Mouse (Mus musculus): ENCODE measurements at regions not wholly inside any gene's neighbourhood (a gene's known extent, or its start where the extent isn't known, plus 50 kb on each side); places are given as distances from the start of the nearest gene placed in this dataset.

- Histone ChIP-seq H3K9me3 (ENCODE audit: control insufficient read depth) (no peaks in the 10 kb centered on the region), H3K4me2 (replicated peaks; ENCODE audit: low read depth) (no peak overlapping the region), H3K4me3 (ENCODE audit: low read depth, low read length) (no peak overlapping the region), H3K36me3 (ENCODE audit: control insufficient read depth, insufficient read depth) (no peaks in the 10 kb centered on the region), H3K4me1 (replicated peaks; ENCODE audit: control insufficient read depth, insufficient read depth, low read length) (0 out of 2 replicates have a peak, but pooled peaks cover 8% of the 10 kb centered on the region), H3K27me3 (replicated peaks; ENCODE audit: control insufficient read depth, insufficient read depth, low read length) (no peaks in the 10 kb centered on the region), H3K9ac (ENCODE audit: low read depth, low read length) (no peak overlapping the region), H3K27ac (ENCODE audit: low read depth, low read length) (no peak overlapping the region)
- WGBS = 31% methylated on average over 6 of the region's 6 CpGs
- no peak for ATAC-seq
- no peak for TF ChIP-seq CTCF (IDR thresholded peaks at IDR 0.05; ENCODE audit: low read depth)
These were observed 246.0 kb upstream of the Acvr2a start for GRCm38 (mm10) chr2:48567871-48568270.

GRCm38 (mm10) chr2:48586162-48586830 is 227.6 kb upstream of the Acvr2a start:
- Histone ChIP-seq H3K9me3 (ENCODE audit: control insufficient read depth) (no peaks in the 10 kb centered on the region), H3K4me2 (replicated peaks; ENCODE audit: low read depth) (no peak overlapping the region), H3K27ac (ENCODE audit: low read depth, low read length) (no peak overlapping the region), H3K4me3 (ENCODE audit: low read depth, low read length) (no peak overlapping the region), H3K4me1 (replicated peaks; ENCODE audit: control insufficient read depth, insufficient read depth, low read length) (peaks cover 4% of the 10 kb centered on the region; the same call in 1 of the 2 replicates), H3K27me3 (replicated peaks; ENCODE audit: control insufficient read depth, insufficient read depth, low read length) (no peaks in the 10 kb centered on the region), H3K9ac (ENCODE audit: low read depth, low read length) (no peak overlapping the region), H3K36me3 (ENCODE audit: control insufficient read depth, insufficient read depth) (no peaks in the 10 kb centered on the region)
- ATAC-seq = no peak
- no peak for TF ChIP-seq CTCF (IDR thresholded peaks at IDR 0.05; ENCODE audit: low read depth)
- 85% methylated on average over 7 of the region's 7 CpGs for WGBS

- WGBS = 83% methylated on average over 4 of the region's 4 CpGs
- Histone ChIP-seq H3K27ac (ENCODE audit: low read depth, low read length) (no peak overlapping the region), H3K9me3 (ENCODE audit: control insufficient read depth) (no peaks in the 10 kb centered on the region), H3K4me1 (replicated peaks; ENCODE audit: control insufficient read depth, insufficient read depth, low read length) (peaks cover 9% of the 10 kb centered on the region; the same call in 1 of the 2 replicates), H3K4me2 (replicated peaks; ENCODE audit: low read depth) (no peak overlapping the region), H3K9ac (ENCODE audit: low read depth, low read length) (no peak overlapping the region), H3K27me3 (replicated peaks; ENCODE audit: control insufficient read depth, insufficient read depth, low read length) (no peaks in the 10 kb centered on the region), H3K4me3 (ENCODE audit: low read depth, low read length) (no peak overlapping the region), H3K36me3 (ENCODE audit: control insufficient read depth, insufficient read depth) (no peaks in the 10 kb centered on the region)
- no peak for ATAC-seq
- no peak for TF ChIP-seq CTCF (IDR thresholded peaks at IDR 0.05; ENCODE audit: low read depth)
These were observed 227.1 kb upstream of the Acvr2a start for GRCm38 (mm10) chr2:48586831-48587169.

- no peak overlapping the region for H3K9ac ChIP-seq (ENCODE audit: low read depth, low read length)
- no peaks in the 10 kb centered on the region for H3K36me3 ChIP-seq (ENCODE audit: control insufficient read depth, insufficient read depth)
- H3K27me3 ChIP-seq (replicated peaks; ENCODE audit: control insufficient read depth, insufficient read depth, low read length) = no peaks in the 10 kb centered on the region
- H3K4me2 ChIP-seq (replicated peaks; ENCODE audit: low read depth) = no peak overlapping the region
- TF ChIP-seq CTCF (IDR thresholded peaks at IDR 0.05; ENCODE audit: low read depth) = no peak
- H3K9me3 ChIP-seq (ENCODE audit: control insufficient read depth) = no peaks in the 10 kb centered on the region
- H3K4me3 ChIP-seq (ENCODE audit: low read depth, low read length) = no peak overlapping the region
- H3K27ac ChIP-seq (ENCODE audit: low read depth, low read length) = no peak overlapping the region
- ATAC-seq = no peak
- peaks cover 9% of the 10 kb centered on the region; the same call in 1 of the 2 replicates for H3K4me1 ChIP-seq (replicated peaks; ENCODE audit: control insufficient read depth, insufficient read depth, low read length)
These were observed 224.2 kb upstream of the Acvr2a start for GRCm38 (mm10) chr2:48589709-48590108.

GRCm38 (mm10) chr2:48597793-48598583 is 215.9 kb upstream of the Acvr2a start:
- Histone ChIP-seq H3K9me3 (ENCODE audit: control insufficient read depth) (no peaks in the 10 kb centered on the region), H3K36me3 (ENCODE audit: control insufficient read depth, insufficient read depth) (no peaks in the 10 kb centered on the region)
- WGBS = 80% methylated on average over 5 of the region's 5 CpGs

GRCm38 (mm10) chr2:48599367-48599766 is 214.5 kb upstream of the Acvr2a start:
- no peaks in the 10 kb centered on the region for H3K36me3 ChIP-seq (ENCODE audit: control insufficient read depth, insufficient read depth)
- no peak for TF ChIP-seq CTCF (IDR thresholded peaks at IDR 0.05; ENCODE audit: low read depth)
- WGBS = 86% methylated on average over 5 of the region's 5 CpGs
- H3K4me1 ChIP-seq (replicated peaks; ENCODE audit: control insufficient read depth, insufficient read depth, low read length) = no peaks in the 10 kb centered on the region
- no peak overlapping the region for H3K9ac ChIP-seq (ENCODE audit: low read depth, low read length)
- ATAC-seq = no peak
- H3K9me3 ChIP-seq (ENCODE audit: control insufficient read depth) = no peaks in the 10 kb centered on the region
- H3K4me3 ChIP-seq (ENCODE audit: low read depth, low read length) = no peak overlapping the region
- H3K4me2 ChIP-seq (replicated peaks; ENCODE audit: low read depth) = no peak overlapping the region
- H3K27me3 ChIP-seq (replicated peaks; ENCODE audit: control insufficient read depth, insufficient read depth, low read length) = no peaks in the 10 kb centered on the region
- no peak overlapping the region for H3K27ac ChIP-seq (ENCODE audit: low read depth, low read length)

More at GRCm38 (mm10) chr2:48597793-48598583, 215.9 kb upstream of the Acvr2a start:
- no peaks in the 10 kb centered on the region for H3K4me1 ChIP-seq (replicated peaks; ENCODE audit: control insufficient read depth, insufficient read depth, low read length)
- TF ChIP-seq CTCF (IDR thresholded peaks at IDR 0.05; ENCODE audit: low read depth) = no peak
- no peak overlapping the region for H3K4me3 ChIP-seq (ENCODE audit: low read depth, low read length)
- H3K9ac ChIP-seq (ENCODE audit: low read depth, low read length) = no peak overlapping the region
- no peak for ATAC-seq
- no peak overlapping the region for H3K4me2 ChIP-seq (replicated peaks; ENCODE audit: low read depth)
- H3K27ac ChIP-seq (ENCODE audit: low read depth, low read length) = no peak overlapping the region
- H3K27me3 ChIP-seq (replicated peaks; ENCODE audit: control insufficient read depth, insufficient read depth, low read length) = no peaks in the 10 kb centered on the region
